Mouse (Mus musculus) WW6 (cell line): ENCODE results near the gene Wipf3.

Source experiments
- DNase-seq: peaks from one replicate; pipeline ENCODE4 v3.0.0-alpha.2; 2013; ENCODE audit warnings: low read depth, low spot score

Gene Wipf3

DNA sequence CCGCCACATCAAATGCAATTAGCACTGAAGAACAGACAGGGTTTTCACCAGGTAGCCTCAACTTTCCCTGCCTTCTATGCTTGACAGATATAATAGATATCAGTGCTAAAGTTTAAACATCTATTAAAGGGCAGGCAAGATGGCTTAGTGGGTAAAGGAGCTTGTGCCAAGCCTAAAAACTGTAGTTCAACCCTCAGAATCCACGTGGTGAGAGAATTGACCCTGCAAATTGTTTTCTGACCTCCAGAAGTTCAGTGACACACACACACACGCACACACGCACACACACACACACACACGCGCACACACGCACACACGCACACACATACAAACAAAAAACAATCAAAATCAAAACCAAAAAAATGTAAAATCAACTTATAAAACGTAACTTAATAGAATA is 2.8 kb downstream of the Wipf3 start:
- no peak for DNase-seq

DNA sequence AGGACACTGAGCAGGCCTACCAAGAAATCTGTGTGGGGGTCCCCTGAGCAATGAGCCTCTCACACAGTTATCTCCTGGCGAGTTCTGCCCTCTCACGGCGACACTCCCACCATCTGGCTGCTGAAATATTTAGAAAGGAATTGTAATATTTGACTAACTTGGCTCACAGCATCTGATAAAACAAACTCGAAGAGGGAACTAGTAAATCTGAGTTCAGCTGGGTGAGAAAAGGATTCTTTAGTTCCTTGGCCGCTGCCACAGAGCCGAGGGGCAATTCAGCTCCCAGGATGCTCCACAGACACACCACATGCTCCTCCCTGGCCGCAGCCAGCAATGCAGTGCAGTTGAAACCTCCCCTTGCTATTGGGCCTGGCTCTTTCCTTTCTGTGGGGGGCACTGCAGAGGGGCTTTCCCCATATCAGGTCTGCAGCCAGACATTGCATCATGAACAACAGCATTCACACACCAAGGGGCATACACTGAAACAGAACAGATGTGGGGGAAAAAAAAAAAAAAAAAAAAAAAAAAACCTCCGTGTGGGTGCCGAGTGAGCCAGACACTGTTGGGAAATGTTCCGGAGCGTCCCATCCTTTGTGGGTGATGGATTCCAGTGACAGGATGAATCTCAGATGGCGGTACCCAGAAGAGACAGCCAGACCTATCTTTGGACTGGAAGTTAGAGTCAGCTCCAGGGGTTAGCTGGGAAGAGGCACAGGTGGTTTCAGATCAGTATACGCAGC is 3.6 kb downstream of the Wipf3 start:
- DNase-seq, result no peak

DNA sequence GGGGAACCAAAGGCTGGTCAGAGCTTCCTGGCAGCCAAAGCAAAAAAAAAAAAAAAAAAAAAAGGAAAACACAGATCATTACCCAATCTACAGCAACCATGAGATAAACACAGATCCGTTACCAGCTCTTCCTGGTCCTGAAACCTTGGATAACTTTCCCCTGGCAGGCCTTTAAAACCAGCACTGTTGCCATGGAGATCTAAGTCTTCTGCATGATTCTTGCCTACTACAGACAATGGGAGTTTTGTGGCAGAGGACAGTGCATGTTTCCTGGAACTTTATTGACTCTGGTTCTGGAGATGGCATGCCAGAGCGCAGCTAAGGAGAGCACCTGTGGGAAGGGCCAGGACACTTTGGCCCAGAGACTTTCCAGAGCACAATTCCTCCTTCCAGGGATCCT is 4.8 kb downstream of the Wipf3 start:
- DNase-seq, result no peak

DNA sequence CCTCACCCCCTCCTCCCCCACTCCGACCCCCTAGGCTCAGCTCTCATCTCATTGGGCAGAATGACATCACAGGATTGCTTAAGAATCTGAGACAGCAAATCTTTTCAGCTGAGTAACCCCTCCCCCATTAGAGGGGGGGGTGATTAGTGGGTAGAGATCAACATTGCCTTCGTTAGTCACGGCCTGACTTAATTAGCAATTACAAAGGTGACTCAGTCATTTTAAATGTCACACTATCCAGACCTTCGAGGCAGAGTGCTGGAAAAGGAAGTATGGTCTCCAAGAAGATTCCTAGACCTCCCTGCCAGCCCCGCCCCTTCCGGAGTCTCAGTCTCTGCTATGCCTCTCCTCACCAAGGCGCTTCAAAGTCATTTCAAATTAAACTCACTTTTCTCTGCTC is 6.3 kb downstream of the Wipf3 start:
- DNase-seq, result no peak

DNA sequence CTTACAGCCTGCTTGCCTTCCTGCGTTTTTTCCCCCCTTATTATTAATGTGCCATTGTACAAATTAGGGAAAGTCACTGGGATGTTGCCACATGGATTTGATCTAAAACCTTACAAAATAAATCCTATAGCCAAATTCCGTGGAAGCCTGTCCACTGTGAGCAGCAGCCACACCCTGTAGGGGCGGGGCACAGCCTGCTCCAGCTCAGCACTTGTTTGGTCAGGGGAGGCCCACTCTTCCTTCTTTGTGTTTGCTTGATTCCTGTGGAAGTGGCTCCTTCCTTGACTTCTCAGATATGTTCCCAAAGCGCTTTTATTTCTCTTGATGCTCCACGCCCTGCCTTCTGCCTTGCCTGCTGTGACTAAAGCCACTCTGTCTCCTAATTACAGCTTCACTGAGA is 6.9 kb downstream of the Wipf3 start:
- no peak for DNase-seq

DNA sequence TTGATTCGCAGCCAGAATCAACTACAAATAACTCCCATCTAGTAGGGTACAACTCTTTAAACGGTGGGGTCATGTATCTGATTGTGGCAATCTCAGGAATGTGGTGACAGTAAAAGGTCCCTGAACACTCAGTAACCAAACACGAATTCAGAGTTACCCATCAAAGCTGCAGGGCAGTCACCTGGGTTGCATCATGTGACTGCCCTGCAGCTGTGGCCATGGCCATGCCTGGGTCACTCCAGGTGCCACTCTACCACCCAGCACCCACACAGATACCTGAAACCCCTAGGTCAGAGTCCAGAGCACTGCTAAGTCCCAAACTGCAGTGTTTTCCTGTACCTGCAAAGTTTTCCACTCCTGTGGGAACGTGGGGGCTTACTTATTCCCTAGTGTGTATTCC is 9.1 kb downstream of the Wipf3 start:
- no peak for DNase-seq

DNA sequence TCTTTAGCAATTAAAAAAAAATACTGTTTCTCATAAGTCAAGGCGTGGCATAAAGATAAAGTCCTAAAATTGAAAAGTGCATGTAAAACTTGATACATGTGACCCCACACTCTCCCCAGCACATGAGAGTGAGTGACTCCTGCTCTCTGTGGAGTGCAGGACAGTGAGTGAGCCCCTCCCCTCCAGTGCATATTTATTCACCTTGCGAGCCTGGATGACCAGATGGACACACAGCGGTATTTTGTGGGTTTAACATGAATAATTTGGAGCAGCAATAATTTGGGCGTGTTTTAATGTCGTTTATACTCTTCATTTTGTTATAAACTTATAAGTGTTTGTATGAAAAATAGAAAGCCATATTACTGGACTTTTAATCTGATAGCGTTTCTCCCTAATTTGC is 11.3 kb downstream of the Wipf3 start:
- DNase-seq, result no peak

DNA sequence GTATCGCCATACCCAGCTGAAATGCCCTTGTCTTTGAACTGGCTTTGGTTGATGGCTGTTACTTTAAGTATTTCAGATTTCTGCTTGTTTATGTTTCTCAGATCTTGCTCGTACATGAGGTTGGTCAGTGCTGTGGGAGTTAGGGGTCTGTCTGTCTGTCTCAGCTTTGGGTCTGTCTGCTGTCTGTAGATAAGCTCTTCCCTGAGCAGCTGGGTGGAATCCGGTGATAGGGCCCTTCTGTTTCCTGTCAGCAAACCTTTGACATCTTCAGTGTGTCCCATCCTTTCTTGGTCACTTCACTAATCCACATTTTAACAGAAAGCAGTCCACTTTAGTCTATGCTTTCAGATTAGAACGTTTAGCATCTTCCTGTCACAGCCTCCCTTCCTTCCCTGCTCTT is 14.3 kb downstream of the Wipf3 start:
- DNase-seq, result no peak

DNA sequence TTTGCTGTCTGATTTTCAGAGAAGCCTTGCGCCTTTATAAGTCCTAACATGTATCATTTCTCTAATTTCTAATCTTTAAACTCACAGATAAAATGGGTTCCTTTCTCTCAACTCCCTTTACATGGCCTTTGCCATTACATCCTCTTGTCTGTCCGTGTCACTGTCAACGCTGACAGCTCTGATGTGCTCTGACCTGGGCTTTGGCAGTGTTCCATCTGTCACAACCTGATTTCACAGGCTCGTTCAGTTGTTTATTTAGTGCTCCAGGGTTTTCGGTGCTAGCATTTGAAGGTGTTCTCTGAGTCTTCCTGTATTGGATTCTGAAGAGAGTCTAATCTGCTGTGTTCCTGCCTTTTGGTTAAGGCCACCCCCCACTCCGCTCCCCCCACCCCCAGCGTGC is 14.7 kb downstream of the Wipf3 start:
- DNase-seq, result no peak

DNA sequence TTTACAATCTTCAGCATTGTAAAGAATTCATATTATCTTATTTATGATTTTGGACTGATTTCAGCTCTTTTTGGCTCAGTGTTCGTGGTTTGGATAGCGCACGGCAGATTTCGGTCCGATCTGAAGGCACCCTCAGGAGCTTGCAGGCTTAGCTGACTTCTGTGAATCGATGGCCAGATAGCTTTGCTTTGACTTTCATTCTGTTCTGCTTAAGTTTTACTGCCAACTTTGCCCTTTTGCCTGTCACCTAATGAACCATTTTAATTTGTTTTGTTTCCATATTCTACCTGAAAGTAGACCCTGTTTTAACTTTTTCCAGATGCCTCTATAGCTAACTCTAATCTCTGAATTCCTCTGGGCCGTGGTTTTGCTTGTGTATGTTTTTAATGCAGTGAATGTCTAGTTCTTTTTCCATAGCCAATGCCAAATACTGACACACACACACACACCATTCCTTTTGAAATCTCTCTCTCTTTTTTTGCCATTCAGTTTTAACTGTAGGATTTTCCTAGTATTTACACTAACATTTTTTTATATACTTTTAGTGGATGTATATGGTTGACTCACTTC is 15.9 kb downstream of the Wipf3 start:
- no peak for DNase-seq

DNA sequence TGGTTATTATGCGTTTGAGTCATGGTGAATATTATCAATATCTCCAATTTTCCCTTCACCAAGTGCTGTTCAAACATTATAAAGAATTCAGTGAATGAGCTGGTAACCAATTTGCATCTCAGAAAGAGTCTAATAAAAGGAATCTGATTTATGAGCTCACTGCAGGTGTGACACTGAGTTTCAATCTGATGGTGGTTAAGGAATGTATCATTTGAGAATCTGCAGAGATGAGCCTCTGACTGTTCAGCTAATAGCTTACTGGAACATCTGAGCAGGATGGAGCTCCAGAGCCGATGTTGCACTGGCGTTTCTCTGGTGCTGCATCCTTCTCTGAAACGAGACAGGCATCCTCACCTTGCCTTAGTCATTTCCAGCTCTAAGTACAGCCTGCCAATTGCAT is 17.9 kb downstream of the Wipf3 start:
- no peak for DNase-seq

DNA sequence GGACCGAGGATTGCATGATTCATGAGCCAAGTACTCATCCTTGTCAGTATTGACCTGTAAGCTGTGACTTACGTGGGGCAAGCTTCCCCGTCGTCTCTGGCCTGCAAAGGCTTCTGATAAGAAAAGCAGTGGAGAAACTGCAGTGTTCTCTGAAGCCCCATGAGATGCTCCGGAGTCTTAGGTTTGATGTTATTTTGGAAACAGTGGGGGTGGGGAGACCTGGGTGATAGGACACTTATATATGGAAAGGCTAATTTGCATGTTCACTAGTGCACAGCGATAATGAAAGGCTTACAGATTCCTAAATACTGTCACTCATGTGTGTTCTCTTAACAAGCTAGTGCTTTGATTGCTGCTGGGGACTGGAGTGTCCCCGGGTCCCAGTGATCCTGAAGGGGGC is 30.3 kb downstream of the Wipf3 start:
- no peak for DNase-seq

DNA sequence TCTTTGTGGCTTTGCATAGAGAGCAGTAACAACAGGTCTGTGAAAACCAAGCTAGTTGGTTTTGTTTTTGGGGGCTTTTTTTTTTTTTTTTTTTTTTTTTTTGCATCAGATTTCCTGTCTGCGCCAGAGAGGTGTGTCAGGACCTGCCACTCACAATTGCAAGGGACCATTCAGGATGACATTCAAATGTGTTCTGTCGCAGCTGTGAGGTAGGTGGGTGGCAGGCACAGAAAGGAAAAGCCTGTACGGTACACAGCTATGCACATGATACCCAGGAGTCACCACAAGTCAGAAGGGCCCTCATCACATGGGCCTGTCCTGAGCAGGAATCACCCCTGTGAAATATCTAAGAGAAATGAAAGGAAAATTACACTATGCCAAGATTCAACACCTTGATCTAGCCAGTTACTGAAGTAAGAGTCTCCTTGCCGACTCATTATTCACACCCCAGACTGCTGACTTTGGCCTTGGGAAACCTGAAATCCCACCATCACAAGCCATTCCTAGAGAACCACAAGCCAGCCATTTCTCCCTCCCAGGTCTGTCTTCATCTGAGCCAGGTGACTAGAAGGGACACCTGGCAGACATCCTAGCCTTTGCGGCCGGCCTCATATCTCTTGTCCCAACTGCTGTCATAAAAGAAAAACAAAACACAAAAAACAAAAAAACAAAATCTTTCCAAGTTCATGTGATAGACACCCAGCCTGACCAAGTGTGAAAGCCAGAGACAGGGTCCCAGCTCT is 30.9 kb downstream of the Wipf3 start:
- no peak for DNase-seq

DNA sequence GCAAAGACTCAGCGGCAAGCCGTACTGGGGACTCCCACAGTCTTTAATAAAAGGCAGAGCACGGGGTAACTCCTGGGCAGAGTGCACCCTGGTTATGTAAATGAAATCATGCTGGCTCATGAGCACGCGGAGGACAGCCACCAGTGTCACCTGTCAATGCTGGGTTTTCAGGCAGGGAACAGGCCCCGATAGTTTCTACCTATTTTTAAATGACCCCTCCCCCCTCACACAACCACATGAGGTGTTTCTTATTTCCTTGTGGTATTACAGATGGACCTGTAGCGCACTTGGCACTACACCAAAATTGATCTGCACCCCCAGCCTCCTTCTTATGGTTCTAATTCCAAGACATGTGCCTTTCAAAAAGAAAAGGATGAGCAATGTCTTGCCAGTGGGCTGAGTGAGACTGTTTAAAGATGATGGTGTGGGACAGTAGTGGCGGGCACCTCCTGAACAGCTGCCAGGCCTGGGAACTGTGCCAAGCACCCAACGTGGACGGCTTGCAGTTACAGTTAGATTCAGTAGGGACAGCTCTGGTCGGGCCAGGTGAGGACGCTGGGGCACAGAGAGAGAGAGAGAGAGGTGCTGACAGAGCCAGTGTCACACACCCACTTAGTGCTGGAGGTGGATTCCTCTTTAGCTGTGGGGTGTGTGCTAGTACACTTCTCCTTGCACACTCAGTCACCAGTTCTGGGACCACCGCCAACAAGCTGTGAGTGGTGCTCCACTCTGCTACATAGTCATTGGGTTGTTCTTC is 31.7 kb downstream of the Wipf3 start:
- no peak for DNase-seq

DNA sequence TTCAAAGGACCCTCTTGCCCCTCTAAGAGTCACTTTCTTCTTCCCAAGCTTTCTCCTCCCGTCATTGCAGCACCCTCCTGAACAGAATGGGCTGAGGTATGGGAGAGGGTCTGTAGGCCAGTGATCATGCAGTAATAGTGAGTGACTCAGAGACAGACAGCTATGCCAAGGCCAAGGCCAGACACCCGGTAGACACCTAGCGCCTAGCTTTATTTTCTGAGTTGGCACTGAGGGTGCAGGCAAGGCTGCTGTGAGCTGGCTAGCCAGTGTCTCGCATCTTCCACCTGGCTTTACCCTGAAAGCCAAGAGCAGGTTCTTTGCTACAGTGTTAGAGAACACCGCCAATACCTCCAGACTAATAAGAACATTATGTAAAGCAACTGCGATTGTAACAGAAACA is 33.4 kb downstream of the Wipf3 start:
- no peak for DNase-seq

DNA sequence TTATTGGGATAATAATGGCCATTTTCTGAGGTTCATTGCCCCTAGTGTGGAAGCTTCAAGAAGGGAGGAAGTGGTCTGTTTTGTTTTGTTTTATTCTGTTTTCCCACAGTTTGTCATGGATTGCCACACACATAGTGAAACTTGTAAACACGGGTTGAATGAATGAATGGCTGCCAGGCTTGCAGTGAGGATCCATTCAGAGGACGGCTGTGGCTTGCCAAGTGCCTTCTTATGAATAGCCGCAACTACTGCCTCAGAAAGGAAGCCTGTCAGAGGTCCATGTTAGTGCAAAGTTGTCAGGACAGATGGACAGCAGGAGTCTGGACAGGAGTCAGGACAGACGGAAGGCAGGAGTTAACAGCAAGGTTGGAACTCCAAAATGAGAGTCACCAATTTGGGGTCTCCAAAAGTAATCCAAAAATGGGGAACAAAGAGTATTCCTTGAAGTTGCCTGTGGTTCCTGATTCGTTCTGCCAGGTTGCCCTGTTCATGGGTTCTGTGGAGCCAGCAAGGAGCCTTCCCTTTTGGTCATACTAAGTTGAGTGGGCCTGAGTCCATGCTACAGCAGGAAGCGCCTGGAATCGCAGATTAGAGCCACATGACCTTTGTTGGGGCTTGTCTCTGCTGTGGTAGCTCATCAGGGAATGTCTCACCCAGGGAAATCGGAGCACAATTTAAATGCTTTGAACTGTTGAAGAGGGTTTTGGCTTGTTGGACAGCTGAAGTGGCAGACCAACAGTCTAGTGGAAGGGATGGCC is 34.5 kb downstream of the Wipf3 start:
- no peak for DNase-seq

DNA sequence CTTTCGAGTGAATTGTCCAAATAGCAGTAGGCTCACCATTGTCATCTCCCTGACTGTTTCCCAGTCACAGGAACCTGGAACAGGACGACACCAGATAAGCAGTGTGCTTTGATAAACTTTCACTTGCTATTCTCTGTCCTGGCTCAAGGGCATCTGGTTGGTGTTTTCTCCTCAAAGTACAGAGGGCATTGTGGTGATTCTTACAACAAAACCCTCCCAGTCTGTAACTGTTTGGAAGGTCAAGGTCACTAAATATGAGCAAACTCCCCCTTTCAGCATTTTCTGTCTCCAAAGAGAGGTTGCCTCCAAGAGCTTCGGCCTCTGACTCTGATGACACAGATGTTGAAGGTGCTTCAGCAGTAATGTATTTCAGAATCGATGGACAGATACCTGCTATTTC is 35.5 kb downstream of the Wipf3 start:
- DNase-seq, result no peak

DNA sequence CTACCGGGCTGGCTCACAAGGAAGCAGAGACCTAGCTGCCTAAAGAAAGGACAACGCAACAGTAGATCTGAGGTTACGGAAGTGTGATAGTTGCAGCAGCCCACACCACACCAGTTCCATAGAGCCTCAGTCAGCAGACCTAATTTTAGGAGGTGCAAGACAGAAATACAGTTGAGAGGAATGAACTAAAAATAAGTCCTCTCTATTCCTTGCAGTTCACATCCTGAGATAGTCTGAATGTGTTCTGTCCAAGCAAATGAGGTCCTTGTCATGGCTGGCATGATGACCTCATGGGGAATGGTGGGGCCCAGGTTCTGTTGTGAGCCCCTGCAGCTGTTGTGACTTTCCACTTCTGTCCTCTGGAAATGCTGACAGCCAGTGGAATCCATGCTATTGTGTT is 38.0 kb downstream of the Wipf3 start:
- DNase-seq, result no peak

DNA sequence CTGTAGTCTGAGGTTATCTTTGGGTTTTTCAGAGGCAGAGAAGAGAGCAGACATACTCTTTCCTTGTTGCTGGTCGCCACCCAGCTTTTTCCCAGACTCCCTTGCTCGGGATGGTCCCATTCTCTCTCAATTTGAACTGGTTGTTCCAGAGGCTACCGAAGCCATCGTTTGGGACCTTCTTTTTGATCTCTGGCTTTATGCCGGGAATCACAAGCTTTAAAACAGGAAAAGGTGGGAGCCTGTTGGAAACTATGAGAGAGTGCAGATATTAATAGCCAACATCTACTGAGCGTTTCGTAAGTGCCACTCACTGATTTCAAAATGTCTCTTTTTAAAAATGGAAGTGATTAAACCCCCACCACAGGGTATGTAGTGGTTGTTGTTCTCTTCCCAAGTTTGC is 42.5 kb downstream of the Wipf3 start:
- DNase-seq, result no peak

DNA sequence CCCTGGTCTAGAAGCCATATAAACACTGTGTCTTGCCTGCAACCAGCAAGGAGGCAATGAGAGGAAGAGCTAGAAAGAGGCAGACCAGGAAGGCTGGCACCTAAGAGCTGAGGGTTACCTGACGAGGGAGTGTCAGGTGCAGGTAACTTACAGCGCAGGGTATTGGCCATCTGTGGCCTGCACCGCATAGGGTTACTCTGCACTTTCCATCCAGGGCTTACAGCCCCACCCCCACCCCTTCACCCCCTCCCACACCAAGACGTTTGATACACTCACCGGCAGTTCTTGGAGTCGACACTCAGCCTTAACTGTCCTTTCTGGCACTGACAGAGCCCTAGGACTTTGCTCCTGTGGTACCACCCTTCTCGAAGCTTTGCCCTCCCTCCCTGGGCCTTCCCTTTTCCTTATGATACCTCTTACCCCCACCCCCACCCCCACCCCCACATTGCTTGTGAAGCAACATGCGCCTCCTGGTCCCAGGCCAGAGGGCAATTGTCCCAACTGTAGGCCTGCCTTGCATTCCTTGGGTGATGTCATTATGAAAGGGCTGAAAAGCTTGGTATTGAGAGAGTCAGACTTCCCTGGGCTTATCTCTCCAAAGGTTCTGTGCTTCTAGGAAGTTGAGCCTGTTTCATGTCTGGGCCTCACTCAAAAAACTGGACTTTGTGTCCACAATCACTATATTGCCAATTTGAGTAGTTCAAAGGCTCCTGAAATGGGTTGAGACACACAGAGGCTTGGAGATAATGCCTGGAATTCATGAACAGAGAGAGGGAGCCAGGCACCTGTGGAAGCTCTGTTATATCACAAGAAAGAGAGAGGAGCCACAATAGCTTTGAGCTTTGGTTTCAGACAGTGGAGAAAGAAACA is 43.7 kb downstream of the Wipf3 start:
- DNase-seq, result no peak
